Mouse (Mus musculus) kidney, adult 2 months (tissue): ENCODE measurements around the gene Prn. TPM values are rescaled to one million over a fixed set of nuclear protein-coding genes. Genes with fewer than 3 reads are reported as not detected.

ENCODE experiments used
- DNase-seq: peaks from one replicate; pipeline ENCODE4 v3.0.0; 2021
- H3K27ac ChIP-seq: fragments of 200-500 bp; 2 replicates; pipeline ENCODE4 v1.5.1; 2012; ENCODE audit warnings: low read depth, low read length, control low read depth, inconsistent platforms; ENCODE audit not compliant: insufficient read depth
- H3K27me3 ChIP-seq: fragments of 200-500 bp; replicated peaks from 2 replicates; pipeline ENCODE4 v1.6.1; 2012; ENCODE audit warnings: mild to moderate bottlenecking, moderate library complexity, low read length, inconsistent platforms; ENCODE audit not compliant: control insufficient read depth, insufficient read depth
- H3K36me3 ChIP-seq: fragments of 200-500 bp; 2 replicates; pipeline ENCODE4 v1.6.1; 2012; ENCODE audit warnings: mild to moderate bottlenecking, moderate library complexity, low read length, inconsistent platforms; ENCODE audit not compliant: control insufficient read depth, insufficient read depth
- H3K4me1 ChIP-seq: fragments of 200-500 bp; 2 replicates; pipeline ENCODE4 v1.6.1; 2011; ENCODE audit warnings: low read length; ENCODE audit not compliant: control insufficient read depth, insufficient read depth
- H3K4me3 ChIP-seq: fragments of 200-500 bp; 2 replicates; pipeline ENCODE4 v1.5.1; 2011; ENCODE audit warnings: mild to moderate bottlenecking, low read depth, low read length, control low read depth; ENCODE audit not compliant: insufficient read depth
- CTCF ChIP-seq: fragments of 200-500 bp; conservative IDR thresholded peaks from 2 replicates; pipeline ENCODE4 v1.5.1; 2011; ENCODE audit warnings: low read depth, mild to moderate bottlenecking, control low read depth, low read length, moderate library complexity, mixed read lengths; ENCODE audit not compliant: insufficient read depth, insufficient read length
- POLR2A ChIP-seq: fragments of 200-500 bp; IDR thresholded peaks from one replicate; pipeline ENCODE4 v1.6.1; 2011; ENCODE audit warnings: low read depth, low read length, control low read depth
- WGBS: fragments of 180-500 bp; shearing (Covaris S2); methylation state at CpG from one replicate; pipeline ENCODE4 v1.1.7; 2018; 5-methylcytosine and 5-hydroxymethylcytosine counted together
- polyA plus RNA-seq: library from polyadenylated mRNA; depleted of rRNA; stranded (reverse); fragments of >200 nt; gene quantifications from 2 replicates; pipeline ENCODE4 v1.2.3, GENCODE M21; 2012

The Prn gene
- polyA plus RNA-seq, 1 experiment: not detected

- no peaks in the 10 kb centered on the region for H3K36me3 ChIP-seq
- H3K27ac ChIP-seq: no peak overlapping the region
- H3K27me3 ChIP-seq: no peaks in the 10 kb centered on the region
- DNase-seq: no peak
- WGBS: 86% methylated on average over 6 of the region's 6 CpGs
- no peaks in the 10 kb centered on the region for H3K4me1 ChIP-seq
- H3K4me3 ChIP-seq: no peak overlapping the region
- TF ChIP-seq CTCF: no peak
- no peak for TF ChIP-seq POLR2A
Observed at GRCm38 (mm10) chr2:131941501-131941900, 31.7 kb downstream of the Prn start.

GRCm38 (mm10) chr2:131944370-131944769 lies 34.6 kb downstream of the Prn start:
- no peaks in the 10 kb centered on the region for H3K36me3 ChIP-seq
- 39% methylated on average over 1 of the region's 1 CpGs for WGBS
- no peak overlapping the region for H3K27ac ChIP-seq
- no peaks in the 10 kb centered on the region for H3K27me3 ChIP-seq
- no peaks in the 10 kb centered on the region for H3K4me1 ChIP-seq
- no peak for TF ChIP-seq CTCF
- no peak for TF ChIP-seq POLR2A
- no peak overlapping the region for H3K4me3 ChIP-seq
- no peak for DNase-seq

- no peaks in the 10 kb centered on the region for H3K36me3 ChIP-seq
- H3K4me1 ChIP-seq: no peaks in the 10 kb centered on the region
- no peak for TF ChIP-seq CTCF
- TF ChIP-seq POLR2A: no peak
- 69% methylated on average over 8 of the region's 8 CpGs for WGBS
- H3K27me3 ChIP-seq: no peaks in the 10 kb centered on the region
- H3K4me3 ChIP-seq: no peak overlapping the region
- H3K27ac ChIP-seq: no peak overlapping the region
- no peak for DNase-seq
Observed at GRCm38 (mm10) chr2:131945225-131945624, 35.5 kb downstream of the Prn start.

- Histone ChIP-seq H3K27ac (no peak overlapping the region), H3K4me1 (no peaks in the 10 kb centered on the region), H3K36me3 (no peaks in the 10 kb centered on the region), H3K4me3 (no peak overlapping the region), H3K27me3 (no peaks in the 10 kb centered on the region)
- WGBS: 86% methylated on average over 6 of the region's 6 CpGs
- no peak for TF ChIP-seq POLR2A
- TF ChIP-seq CTCF: no peak
- DNase-seq: no peak
Observed at GRCm38 (mm10) chr2:131945765-131946164, 36.0 kb downstream of the Prn start.

GRCm38 (mm10) chr2:131946351-131946750 lies 36.6 kb downstream of the Prn start:
- 89% methylated on average over 16 of the region's 16 CpGs for whole genome bisulfite sequencing
- Histone ChIP-seq H3K27ac (no peak overlapping the region), H3K4me1 (no peaks in the 10 kb centered on the region), H3K27me3 (no peaks in the 10 kb centered on the region), H3K4me3 (no peak overlapping the region), H3K36me3 (no peaks in the 10 kb centered on the region)
- TF ChIP-seq POLR2A: no peak
- no peak for TF ChIP-seq CTCF
- DNase-seq: no peak

- WGBS: 80% methylated on average over 3 of the region's 3 CpGs
- Histone ChIP-seq H3K4me1 (no peaks in the 10 kb centered on the region), H3K4me3 (no peak overlapping the region), H3K27ac (no peak overlapping the region), H3K27me3 (no peaks in the 10 kb centered on the region), H3K36me3 (no peaks in the 10 kb centered on the region)
- TF ChIP-seq CTCF: no peak
- no peak for TF ChIP-seq POLR2A
- DNase-seq: no peak
Observed at GRCm38 (mm10) chr2:131948156-131948555, 38.4 kb downstream of the Prn start.

GRCm38 (mm10) chr2:131948916-131949639 lies 39.3 kb downstream of the Prn start:
- DNase-seq: no peak
- 74% methylated on average over 11 of the region's 11 CpGs for WGBS
- Histone ChIP-seq H3K27me3 (no peaks in the 10 kb centered on the region), H3K4me1 (no peaks in the 10 kb centered on the region), H3K4me3 (no peak overlapping the region), H3K36me3 (no peaks in the 10 kb centered on the region), H3K27ac (no peak overlapping the region)
- TF ChIP-seq CTCF (no peak), POLR2A (no peak)
